Mouse (Mus musculus) adrenal gland, adult 8-10 months (tissue): ENCODE results near the gene Zfp428. TPM values are rescaled to one million over a fixed set of nuclear protein-coding genes. Genes with fewer than 3 reads are reported as not detected.
A peak's percentile ranks its signal among the peaks of the same experiment; 100 is the strongest.
"Not testable (repeated sequence)": the region's sequence is repeated elsewhere in the genome, so short reads cannot be mapped to it uniquely, and the experiment has no call there.

Experiments used
- DNase-seq: peaks from one replicate; pipeline ENCODE4 v3.0.0; 2022
- total RNA-seq, 4 experiments: library from RNA; stranded (reverse); gene quantifications; 2 replicates each; pipeline ENCODE4 v1.2.4; 2022

Gene Zfp428
- total RNA-seq, 4 experiments from 2014 or later, result 4.9 to 7.3 (median 5.6) TPM

- DNase-seq, result peak; percentile 60
Measured at GRCm38 (mm10) chr7:24481474-24482207, 25.2 kb upstream of the Zfp428 start, which contains the start of gene Cadm4. Gene Cadm4, plus strand, starts transcription at chr7:24482023.

GRCm38 (mm10) chr7:24482208-24483020 is 24.4 kb upstream of the Zfp428 start:
- DNase-seq, result no peak

- DNase-seq, result not testable (repeated sequence)
Measured at GRCm38 (mm10) chr7:24483291-24483690, 23.5 kb upstream of the Zfp428 start.

GRCm38 (mm10) chr7:24485481-24485880 is 21.3 kb upstream of the Zfp428 start:
- no peak for DNase-seq

DNA sequence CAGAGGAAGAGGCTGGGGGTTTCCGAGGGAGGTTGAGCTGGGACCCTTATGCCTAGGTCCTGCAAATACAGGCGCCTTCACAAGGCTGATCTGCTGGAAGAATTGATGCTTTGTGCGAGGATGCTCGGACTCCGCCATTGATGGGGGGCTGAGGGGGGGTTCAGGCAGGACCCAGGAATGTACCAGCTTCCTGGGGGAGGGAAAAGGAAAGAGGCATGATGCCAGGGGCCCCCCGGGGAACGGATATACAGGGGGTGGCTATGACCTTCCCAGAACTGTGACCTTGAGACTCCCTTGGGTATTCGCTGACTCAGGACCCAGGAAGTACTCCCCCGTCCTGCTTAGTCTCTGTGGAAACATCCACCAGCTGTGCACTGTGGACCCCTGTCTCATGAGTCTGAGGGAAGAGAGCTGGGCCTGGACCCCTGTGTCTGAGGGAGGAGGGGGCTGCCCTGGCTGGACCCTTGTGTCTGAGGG is 20.1 kb upstream of the Zfp428 start:
- DNase-seq, result no peak

- DNase-seq, result no peak
Measured at GRCm38 (mm10) chr7:24487403-24487802, 19.4 kb upstream of the Zfp428 start.

DNA sequence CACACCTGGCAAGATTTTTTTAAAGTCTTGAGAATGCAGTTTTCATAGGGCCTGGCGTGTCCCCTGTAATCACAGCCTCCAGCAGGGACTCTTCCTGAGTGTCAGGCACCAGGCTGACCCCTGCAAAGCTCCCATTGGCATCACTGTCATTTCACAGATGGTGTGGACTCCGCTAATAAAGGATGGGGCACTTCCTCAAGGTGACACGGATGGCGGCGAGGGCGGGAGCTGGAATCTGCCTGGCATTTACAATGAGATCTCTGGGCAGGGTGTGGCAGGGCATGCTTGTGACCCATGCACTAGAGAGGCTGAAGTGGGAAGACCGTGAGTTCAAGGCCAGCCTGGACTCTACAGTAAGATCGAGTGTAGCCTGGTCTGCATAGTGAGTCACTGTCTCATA is 18.5 kb upstream of the Zfp428 start:
- DNase-seq, result no peak

DNA sequence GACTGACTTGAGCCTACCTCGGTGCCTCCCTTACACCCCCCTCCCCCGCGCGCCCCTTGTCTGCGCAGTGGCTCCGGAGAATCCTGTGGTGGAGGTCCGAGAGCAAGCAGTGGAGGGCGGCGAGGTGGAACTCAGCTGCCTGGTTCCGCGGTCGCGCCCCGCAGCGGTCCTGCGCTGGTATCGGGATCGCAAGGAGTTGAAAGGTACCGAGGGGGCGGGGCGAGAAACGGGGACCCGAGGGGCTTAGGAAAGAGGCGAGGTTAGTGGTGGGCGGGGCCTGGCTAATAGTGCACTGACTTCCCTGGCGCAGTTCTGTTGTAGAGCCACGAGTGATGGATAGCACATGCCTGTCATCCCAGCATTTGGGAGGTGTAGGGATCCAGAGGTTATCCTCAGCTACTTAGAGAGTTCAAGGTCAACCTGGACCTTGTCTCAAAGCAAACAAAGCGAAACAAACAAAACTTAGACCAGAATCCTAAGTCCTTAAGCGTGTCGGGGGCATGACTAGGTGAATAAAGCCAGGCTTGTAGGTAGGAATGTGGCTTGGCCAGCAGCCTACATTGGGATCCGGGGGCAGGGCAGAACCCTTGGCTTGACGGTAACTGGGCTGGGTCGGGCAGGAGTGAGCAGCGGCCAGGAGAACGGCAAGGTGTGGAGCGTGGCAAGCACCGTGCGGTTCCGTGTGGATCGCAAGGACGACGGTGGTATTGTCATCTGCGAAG is 6.8 kb upstream of the Zfp428 start:
- no peak for DNase-seq

- DNase-seq, result no peak
Measured at GRCm38 (mm10) chr7:24500929-24501328, 5.9 kb upstream of the Zfp428 start.

- DNase-seq, result no peak
Measured at GRCm38 (mm10) chr7:24501492-24501891, 5.3 kb upstream of the Zfp428 start.

DNA sequence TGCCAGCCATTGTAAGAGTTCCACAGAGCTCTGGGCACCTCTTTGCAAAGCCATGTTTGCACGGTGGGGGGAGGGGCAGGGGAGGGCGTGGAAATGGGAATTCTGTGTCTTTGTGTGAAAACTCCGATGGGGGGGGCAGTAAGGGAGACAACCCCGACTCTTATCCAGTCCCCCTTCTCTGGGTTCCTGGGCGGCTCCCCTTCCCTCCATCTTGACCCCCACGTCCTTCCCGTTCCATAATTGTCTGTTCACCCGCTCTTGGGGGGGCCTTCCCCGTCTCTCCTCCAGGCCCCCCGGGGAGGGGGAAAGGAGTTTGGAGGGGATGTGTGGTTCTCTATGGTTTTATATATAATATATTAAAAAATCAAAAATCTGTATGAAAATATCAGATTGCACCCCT is 2.8 kb upstream of the Zfp428 start:
- DNase-seq, result no peak

DNA sequence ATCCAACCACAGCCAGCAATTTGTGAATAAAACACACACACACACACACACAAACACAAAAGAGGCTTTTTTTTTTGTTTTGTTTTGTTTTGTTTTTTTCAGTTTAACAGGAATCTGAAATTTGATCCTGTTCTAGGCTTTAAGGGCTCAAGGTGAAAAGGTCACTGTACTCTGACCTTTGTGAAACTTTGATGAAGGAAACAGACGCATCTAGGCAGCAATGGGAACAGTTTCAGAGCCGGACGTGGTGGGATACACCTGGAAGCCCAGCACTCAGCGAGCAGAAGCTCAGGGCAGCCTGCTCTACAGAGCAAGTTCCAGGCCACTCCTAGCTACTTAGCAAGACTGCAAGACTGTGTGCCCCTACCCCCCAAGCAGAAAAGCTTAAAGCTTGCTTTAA is 1.9 kb upstream of the Zfp428 start:
- no peak for DNase-seq

- DNase-seq, result no peak
Measured at GRCm38 (mm10) chr7:24505447-24506064, 1.2 kb upstream of the Zfp428 start.

- no peak for DNase-seq
Measured at GRCm38 (mm10) chr7:24506065-24506459, 744 bp upstream of the Zfp428 start.

- no peak for DNase-seq
Measured at GRCm38 (mm10) chr7:24506476-24506837, 349 bp upstream of the Zfp428 start.

- DNase-seq, result no peak
Measured at GRCm38 (mm10) chr7:24507726-24508114, 914 bp downstream of the Zfp428 start.

GRCm38 (mm10) chr7:24512355-24512754 is 5.5 kb downstream of the Zfp428 start, which contains the start of gene AC161166.1:
Gene AC161166.1, minus strand, starts transcription at chr7:24512455.
- no peak for DNase-seq

GRCm38 (mm10) chr7:24516319-24516718 is 9.5 kb downstream of the Zfp428 start:
- DNase-seq, result not testable (repeated sequence)

DNA sequence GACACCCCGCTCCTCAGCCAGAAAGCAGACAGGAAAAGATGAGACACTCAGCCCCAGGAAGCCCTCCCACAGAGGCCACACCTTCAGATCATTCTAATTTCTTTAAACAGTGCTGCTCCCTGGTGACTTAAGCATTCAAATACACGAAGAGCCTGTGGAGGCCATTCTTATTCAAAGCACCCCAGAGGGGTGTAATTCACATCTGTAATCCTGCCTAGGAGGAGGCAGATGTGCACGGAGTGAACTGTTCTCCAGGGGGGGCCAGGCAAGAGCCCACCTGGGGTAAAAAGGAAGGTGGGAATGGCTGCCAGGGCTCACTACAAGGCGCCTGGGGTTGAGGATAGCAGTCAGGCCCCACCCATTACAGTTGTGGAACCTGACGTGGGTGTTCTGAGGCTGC is 10.3 kb downstream of the Zfp428 start:
- DNase-seq, result no peak

DNA sequence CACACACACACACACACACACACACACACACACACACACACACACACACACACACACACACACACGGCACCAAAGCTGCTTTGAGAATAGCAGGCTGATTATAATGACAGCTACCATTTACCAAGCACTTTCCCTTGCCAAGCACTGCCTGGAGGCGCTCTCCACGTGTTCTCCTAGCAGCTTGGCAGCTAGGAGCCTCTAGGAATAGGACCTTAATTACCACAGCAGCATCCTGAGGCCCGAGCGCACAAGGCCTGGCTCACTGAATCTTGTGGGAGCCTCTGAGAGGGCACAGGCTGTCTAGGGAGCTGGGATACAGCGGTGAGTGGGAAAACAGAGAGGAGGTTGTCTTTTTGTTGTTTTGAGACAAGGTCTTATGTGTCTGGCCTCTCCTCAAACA is 10.8 kb downstream of the Zfp428 start:
- DNase-seq, result no peak

DNA sequence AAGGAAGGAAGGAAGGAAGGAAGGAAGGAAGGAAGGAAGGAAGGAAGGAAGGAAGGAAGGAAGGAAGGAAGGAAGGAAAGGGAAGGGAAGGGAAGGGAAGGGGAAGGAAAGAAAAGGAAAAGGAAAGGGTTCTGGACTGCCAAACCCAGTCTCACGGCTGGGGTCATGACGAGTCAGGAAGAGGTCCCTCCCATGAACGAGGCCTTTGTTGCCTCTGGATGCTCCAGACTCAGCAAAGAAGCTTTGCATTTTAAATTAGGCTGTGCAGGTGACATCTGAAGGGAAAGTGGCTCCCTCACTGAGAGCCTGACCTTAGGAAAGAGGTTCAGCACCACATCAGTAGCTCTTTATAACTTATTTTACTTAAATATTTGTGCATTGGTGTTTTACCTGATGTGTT is 12.3 kb downstream of the Zfp428 start:
- no peak for DNase-seq

- not testable (repeated sequence) for DNase-seq
Measured at GRCm38 (mm10) chr7:24520054-24520453, 13.2 kb downstream of the Zfp428 start.

DNA sequence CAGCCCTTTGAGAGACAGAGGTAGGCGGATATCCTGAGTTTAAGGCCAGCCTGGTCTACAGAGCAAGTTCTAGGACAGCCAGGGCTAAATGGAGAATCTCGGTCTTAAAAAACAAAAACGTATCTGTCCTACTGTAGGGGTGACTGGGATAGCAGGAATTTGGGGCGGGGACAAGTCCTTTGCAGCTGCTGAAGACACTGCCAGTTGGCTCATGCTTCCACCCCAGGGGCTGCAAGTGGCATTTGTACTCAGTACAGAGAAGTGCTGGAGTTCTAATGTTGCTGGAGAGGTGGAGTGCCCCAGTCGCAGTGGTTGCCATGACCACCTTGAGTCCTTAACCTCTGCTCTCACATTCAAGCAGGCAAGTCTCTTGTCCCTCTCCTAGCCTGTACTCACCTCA is 16.0 kb downstream of the Zfp428 start:
- no peak for DNase-seq
